Mouse (Mus musculus) T-helper 1 cell (primary cell): ENCODE results near the gene Tcf3.

ENCODE experiments used
- in situ Hi-C: fragments of 300-600 bp; cut with MboI, MseI; formaldehyde crosslinking; loops from one replicate; pipeline ENCODE4 v1.15.1; 2025; ENCODE audit warnings: high pct_unique_total_duplicates

Tcf3 gene

DNA sequence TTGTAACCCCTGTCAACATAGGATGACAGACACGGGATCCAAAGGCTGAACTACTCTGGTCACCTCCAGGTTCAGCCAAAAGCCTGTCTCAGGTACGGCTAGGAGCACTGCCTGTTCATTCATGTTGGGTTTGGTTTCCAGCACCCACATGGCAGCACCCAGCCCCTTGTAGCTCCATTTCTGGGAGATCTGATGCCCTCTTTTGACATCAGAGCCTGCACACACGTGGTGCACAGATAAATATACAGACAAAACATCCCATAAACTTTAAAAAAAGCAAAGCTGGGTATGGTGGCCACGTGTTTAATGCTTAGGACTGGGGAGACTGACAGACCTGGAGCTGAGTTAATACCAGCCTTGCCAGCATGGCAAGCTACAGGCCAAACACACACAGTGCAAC is 25.5 kb downstream of the Tcf3 start:
- in situ Hi-C loops, result no loop called here

DNA sequence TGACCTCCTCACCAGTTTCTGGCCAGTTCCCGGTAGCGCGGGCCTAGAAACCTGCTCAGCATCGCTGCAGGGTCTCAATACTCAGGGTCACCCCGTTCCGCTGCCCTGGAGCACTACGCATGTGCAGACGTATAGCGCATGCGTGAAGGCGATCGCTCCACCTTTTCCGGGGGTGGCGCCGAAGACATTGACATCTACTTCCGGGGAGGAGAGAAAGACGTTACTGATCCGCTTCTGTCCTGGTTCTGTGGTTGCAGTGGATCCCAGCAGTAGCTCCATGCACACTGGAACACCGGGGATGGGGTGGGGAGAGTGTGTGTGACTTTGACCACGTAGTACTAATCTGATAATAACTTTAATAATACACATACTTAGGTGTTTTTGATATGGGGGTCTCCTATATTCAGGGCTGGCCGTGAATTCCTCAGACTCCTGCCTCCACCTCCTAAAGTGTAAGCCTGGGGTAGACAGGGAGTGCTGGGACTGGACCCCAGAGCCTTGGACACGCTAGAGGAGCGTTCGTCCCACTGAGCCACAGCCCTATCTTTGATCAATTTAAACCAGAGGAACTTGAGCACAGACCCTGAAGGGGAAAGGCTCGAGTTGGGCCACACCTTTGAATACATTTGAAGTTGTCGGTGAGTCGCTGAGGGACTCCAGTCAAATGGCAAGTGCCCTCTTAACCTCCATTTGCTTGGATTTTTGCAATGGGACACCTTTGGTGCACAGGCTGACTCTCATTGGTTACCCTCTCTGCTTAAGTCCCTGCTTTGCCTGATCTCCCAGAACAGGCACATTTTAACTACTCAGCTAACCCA is 26.6 kb downstream of the Tcf3 start, which contains the start of gene Uqcr11:
Uqcr11 (minus strand) TSS at position 147 of the 818 bp plus-strand sequence.
- in situ Hi-C loops, result no loop called here

DNA sequence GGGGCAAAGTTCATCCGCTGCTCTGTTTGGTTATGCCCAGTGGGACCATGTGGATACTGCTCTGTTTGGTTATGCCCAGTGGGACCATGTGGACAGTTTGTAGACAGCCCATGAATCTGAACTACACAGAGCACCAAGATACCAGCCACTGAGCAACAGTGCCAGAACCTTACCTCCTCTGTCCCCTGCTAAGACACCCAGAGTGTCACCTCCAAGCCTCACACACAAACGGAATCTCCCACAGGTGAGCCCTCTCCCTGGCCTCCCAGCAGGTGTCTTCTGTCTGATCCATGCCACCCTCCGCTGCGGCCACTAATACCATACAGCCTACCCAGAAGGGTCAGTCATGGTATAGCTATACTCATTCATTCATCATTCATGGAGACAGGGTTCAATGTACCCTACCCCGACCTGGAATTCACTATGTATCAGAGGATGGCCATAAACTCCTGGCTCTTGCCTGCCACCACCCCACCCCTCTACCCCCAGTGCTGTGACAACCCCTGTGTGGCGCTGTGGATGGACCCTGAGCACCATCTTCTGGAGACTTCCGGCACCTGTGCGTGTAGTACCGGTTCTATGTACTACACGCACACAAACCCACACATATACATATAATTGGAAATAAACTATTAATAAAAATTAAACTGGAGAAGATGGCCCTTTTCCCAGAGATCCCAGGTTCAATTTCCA is 27.8 kb downstream of the Tcf3 start:
- in situ Hi-C loops, result no loop called here

DNA sequence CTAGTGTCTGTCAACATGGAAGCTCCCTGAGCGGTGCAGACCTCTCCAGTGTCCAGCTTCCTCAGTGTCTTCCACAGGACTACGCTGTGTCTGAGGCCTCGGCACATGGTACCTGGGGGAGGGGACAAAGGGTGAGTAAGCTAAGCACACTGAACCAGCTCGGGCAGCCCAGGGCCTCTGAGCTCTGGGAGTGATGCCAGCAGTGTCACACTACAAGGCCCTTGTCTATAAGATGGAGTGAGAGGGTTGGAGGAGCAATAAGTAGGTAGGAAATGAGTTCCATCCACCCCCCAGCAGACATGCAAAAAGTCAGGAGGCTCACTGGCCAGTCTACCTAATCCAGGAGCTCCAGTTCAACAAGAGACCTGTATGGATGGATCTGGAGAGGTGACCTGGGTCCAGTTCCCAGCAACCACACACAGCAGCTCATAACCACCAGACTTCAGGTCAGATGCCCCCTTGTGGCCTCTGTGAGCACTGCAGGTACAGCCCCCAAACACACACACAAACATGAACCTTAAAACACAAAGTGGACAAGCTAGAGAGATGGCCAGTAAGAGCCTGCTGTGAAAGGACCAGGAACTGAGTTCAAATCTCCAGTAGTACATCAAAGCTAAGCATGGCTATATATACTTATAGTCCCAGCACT is 30.3 kb downstream of the Tcf3 start:
- in situ Hi-C loops, result no loop called here

DNA sequence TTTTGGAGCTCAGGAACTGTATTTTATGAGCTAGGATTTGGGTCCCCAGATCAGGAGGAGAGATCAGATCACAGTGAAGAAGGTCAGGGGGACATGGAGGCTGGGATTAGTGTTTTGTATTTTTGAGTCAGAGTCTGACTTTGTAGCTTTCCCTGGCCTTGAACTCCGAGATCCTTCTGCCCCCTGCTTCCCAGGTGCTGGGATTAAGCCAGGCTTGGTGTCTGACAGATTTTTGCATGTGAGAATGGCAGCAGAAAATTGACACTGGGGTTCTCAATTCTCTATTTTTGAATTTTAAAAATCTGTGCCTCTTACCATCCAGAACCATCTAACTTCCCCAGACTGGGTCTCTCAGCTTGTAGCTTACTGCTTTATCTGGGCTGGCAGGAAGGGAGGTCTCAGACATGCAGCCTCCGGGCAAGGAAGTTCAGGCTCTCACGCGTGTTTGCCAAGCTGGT is 32.7 kb downstream of the Tcf3 start:
- in situ Hi-C loops, result no loop called here

DNA sequence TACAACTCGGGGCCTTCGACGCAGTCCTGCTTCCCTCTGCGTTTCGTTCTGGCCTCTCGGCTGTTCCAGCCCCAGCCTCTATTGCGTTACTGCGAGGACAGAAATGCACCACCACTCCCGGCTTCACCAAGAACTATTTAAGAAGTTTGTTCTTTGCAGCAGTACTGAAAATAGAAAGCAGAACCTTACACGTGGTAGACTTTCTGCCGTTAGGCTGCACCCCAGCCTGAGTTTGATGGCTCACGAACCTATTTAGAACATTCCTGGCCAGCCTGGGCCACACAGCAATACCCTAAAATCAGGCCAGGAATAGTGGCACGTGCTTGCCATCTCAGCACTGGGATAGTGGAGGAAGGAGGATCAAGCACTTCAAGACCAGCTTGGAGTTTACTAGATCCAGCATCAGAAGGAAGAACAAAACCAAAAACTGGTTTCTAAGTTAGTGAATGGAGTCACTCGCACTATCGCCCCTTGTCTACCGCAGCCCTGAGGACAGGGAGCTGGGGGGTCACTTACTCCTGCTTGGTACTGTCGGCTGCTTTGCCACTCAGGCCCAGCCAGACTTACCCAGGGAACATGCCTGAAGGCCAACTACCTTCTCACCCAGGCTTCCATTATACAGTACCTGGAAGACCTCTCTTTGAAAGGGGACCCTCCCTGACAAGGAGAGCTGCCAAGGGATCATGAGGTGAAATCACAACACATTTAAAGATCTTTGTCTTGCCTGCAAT is 33.3 kb downstream of the Tcf3 start:
- in situ Hi-C loops, result no loop called here

DNA sequence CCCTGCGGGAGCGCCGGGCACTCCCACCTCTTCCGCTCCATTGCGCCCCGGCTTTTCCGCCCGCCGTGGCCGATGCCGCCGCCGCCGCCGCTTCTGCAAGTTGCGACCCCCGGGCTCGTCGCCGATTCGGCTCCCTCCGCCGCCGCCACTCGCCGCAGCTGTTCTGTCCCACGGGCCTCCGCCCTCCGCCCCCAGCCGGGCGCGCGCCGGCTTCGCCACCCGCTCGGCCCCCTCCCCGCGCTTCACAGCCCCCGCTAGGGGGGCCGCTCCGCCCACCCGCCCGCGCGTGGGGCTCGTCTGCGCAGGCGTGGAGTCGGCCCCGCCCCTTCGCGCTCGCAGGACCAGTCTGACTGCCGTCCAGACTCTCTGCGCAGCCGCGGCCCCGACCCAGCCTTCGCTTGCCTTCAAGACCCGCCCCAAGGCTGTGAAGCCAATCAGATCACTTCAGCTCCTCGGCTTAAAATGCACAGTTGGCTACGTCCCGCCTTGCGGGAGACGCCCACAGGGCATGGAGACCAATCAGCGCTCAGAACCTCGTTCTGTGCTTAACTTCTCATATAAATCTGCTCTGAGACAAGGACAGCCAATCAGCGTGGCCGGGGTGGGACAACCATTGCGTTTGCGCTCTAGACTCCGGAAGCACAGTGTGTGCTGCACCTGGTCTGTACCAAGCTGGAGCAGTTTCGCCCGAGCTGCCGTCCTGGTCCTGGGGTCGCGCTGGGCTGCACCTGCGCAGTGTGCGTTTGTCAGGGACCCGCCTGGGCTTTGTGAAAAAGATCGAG is 34.1 kb downstream of the Tcf3 start, which contains the start of gene Mbd3:
Mbd3 (minus strand) TSS at position 360 of the 782 bp plus-strand sequence.
- in situ Hi-C loops, result no loop called here

DNA sequence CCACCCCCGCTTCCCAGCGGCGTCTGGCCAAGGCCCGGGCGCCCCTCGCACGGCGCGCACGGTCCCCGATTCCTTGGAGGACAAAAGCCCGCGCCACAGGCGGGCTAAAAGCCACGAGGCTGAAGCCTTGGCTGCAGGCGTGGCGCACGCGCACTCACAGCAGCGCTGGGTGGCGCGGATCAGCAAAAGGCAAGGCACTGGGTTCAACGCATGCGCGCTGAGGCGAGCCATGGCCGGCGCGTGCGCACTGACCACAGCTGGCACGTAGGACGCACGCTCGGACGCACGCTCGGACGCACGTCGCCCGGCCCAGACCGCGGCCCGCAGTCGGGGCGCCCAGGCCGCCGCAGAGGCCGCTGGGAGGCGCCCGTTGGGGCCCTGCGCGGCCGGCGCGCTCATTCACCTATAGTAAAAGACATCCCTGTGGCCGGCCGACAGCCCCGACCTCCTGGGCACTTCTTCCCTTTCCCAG is 34.7 kb downstream of the Tcf3 start:
- in situ Hi-C loops, result no loop called here

DNA sequence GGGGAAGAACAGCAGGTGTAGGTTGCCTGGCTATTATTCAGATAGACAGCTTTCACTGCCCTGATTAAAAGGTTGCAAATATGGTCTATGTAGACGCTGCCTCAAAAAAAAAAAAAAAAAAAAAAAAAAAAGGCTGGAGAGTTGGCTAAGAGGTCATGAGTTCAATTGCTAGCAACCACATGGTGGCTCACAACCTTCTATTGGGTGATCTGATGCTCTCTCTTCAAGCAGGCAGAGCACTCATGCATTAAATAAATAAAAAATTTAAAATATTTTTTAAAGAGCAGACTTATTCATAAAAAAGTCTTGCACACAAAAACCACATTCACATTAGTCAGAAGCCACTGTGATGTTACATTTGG is 35.3 kb downstream of the Tcf3 start:
- in situ Hi-C loops, result no loop called here

DNA sequence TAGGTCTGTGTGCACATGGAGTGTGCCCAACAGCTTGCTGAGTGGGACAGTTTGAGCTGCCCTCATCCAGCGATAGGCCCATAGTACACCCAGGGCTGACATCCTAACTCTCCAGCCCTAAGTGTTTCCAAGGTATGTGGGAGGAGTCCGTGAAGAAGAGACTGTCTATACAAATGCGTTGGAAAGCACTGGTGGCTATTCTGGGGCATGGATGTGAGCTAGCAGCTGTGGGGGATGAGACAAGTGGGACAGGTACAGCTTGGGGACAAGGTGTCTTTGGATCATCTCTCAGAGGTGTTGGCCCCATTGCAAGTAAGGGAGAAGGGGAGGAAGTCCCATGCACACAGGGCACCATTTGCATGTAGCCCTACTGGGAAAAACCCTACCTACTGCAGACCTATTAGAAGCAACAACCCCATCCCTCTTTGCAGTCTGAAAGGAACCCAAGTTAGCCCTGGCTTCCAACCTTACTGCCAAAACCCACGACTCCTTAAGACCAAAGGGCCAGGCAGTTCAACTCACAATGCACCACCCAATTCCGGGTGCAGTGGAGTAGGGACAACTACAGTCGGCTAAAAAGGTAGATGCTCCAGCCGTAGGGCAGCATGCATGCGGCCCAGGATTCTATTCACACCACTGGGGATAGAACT is 35.8 kb downstream of the Tcf3 start:
- in situ Hi-C loops, result no loop called here

DNA sequence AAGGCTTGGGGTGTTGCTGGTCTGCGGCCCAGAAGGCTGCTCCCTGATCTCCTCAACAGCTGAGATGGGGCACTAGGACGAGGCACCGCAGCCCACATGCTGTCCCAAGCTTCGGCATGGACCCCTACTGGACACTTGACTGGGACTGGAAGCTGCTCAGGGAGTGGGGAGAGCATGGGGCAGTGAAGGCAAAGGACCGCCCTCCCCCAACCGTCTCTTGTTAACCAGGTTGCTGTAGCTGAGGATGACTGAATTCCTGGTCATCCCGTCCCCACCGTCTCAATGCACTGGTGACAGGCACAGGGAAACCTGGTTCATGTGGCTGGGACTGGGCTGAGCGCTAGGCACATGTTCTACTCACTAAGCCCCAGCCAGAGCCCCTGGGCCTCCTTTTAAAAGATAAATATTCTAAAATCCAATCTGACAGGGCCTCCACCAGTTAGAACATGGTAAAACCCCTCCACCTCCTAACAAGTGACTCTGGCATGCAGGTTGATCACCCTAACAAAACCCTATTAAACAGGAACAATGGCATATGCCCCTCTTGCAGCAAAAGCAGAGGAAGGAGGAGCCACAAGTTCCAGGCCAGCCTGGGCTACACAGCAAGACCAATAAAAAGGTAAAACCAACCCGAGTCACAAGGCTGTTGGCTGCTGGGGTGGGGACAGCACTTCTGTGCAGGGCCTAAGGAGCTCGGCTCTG is 36.5 kb downstream of the Tcf3 start:
- in situ Hi-C loops, result no loop called here

DNA sequence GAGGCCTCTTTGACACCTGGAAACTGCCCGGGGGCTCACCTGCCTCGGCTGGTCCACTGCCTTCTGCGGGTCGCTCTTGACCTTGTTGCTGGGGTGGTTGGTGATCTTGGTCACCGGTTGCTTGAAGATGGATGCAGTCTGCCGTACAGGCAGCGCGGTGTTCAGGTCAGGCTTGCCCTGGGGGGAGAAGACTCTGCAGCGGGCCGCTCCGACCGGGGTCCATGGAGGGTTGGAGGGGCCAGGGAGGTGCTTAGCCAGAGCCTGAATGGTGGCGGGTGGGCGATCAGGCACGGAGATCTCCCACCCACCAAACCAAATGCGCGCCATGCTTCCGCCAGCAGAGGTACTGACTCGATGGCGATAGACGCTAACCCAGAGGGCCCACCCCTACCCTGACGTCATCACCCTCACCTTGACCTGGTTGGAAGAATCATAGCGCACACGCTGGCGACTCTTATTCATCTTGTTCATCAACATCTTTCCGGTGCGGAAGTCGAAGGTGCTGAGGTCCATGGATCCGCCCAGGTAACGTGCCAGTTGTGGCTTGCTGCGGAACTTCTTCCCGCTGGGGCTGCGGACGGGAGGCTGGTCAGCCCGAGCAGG is 38.3 kb downstream of the Tcf3 start:
- in situ Hi-C loops, result no loop called here

DNA sequence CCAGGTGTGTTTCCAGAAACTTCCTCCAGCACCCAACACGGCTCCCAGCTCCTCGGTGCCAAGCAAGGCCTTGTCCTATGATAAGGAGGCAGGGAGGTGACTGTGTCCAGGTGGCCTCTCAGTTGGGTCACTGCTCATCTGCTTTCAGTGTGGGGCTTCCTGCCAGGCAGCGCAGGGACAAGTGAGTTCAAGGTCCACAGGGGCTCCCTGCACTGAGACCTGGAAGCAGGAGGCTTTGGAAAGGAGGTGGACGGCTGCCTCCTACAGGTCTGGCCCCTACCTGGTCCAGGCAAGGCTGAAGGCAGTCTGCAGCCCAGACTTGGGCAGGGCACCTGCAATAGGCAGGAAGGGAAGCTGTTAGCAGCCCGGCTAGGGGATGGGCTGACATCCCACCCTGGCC is 40.8 kb downstream of the Tcf3 start:
- in situ Hi-C loops, result no loop called here

DNA sequence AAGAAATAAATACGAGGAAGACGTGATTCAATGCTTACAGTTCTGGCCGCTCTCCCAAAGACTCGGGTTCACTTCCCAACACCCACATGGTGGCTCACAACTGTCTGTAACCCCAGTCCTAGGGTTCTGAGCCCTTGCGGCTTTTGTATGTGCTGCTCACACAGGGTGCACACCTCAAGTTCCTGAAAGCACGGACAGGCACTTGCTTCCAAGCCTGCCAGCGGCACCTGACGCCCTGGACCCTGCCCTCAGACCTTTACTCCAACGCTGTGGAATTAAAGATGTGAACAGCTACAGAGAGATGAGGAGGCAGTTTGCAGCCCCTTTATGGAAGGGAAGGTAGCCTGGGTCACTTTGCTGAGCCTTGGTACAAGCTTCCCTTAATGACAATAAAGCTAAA is 42.8 kb downstream of the Tcf3 start:
- in situ Hi-C loops, result no loop called here

DNA sequence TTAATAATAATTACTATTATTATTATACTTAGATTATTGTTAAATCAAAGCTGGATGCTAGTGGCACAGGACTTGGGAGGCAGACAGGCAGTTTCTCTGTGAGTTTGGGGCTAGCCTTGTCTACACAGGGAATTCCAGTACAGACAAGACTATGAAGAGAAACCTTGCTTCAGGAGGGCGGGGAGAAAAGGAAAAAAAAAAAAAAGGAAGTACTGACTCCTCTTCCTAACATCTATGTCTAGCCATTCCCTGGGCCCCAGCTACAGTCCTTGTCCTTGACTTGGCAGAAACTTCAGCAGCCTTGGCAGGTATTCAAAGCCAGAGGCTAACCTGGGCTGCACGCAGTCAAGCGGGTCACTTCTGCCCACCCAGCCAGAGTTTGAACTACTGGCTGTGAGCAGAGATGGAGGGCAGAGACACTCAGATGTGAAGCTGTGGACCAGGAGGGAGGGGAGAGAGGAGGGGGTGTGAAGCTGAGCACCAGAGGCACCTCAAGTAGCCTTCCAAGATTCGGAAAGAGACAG is 44.2 kb downstream of the Tcf3 start:
- in situ Hi-C loops, result no loop called here

DNA sequence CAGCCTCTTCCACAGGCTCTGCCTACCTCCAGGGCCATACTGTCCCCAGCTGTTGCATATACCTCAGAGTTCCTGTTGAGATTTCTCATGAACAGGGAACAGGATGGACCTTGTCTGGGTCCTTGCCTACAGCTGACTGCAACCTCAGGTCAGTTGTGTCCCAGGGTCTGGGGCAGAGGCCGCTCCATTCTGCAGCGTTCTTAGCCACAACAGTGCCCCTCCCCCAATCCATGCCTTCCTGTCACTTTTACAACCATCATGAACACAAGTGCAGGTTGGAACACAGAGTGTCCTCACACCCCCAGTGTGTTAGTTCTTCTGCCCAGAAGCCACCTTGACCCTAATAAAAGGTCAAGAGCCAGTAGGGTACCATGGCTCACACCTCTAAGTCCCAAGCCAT is 44.7 kb downstream of the Tcf3 start:
- in situ Hi-C loops, result no loop called here

DNA sequence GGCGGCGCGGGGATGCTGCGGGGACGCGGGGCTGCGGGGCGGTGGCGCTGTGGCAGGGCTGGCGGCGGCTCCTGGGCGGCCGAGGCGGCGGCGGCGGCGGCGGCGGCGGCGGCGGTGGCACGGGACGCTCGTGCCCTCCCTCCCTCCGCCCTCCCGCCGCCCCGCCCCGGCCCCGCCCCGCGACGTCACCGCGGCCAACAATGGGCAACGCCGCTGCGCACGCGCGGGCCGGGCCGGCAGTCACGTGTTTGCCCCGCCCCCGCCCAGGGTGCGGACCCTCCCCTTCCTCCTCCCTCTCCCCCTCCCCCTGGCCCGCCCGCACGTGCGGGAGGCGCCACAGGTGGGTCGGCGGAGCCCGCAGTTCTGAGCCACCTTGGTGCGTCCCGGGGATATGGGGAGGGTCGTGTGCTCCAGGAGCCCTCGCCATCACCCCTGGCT is 45.9 kb downstream of the Tcf3 start, which contains the start of gene Mex3d:
Mex3d (minus strand) TSS at position 138 of the 438 bp plus-strand sequence.
- in situ Hi-C loops, result no loop called here

DNA sequence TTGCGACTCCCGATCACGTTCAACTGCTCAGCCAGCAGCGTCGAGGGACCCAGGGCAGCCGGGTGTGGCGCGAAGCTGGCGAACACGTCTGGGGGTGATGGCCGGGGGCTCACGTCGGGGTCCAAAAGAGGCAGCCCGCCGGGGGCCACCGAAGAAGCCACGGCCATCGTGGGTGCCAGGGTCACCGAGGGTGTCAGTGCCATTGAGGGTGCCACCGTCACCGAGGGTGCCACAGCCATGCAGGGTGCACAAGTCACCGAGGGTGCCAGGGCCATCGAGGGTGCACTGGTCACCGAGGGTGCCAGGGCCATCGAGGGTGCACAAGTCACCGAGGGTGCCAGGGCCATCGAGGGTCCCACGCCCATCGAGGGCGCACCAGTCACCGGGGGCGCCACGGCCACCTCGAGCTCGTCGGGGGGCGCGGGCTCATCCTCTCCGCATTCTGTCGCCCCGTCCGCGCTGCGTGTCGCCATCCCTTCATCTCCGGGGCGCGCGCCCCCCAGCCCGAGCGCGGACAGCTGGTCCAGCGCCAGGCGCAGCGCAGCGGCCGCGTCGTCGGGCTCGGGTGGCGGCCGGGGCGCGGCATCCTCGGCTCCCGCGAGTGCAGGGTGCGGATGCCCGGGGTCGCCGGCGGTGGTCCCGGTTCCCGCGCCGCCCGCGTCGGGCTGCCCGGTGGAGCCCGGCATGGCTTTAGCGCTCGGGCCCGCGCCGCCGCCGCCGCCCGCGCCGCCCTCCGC is 46.5 kb downstream of the Tcf3 start:
- in situ Hi-C loops, result no loop called here
